Mouse (Mus musculus): ENCODE measurements around the gene Rai1. TPM values are rescaled to one million over a fixed set of nuclear protein-coding genes. Genes with fewer than 3 reads are reported as not detected.
A peak's percentile ranks its signal among the peaks of the same experiment; 100 is the strongest.

Gene Rai1
- total and polyA plus RNA-seq, 3 experiments = 6.6 to 22.6 (median 15.4) TPM

GRCm38 (mm10) chr11:60084589-60084988, 20.2 kb upstream of the Rai1 start (continued):
- TF ChIP-seq HCFC1 (IDR thresholded peaks at IDR 0.05; ENCODE audit: low read depth, low read length) = no peak
- TF ChIP-seq MXI1 (IDR thresholded peaks at IDR 0.05; ENCODE audit: low read depth, low read length) = no peak
- peak; percentile 27; the same call in 1 of the 2 replicates for TF ChIP-seq NELFE (IDR thresholded peaks at IDR 0.05; ENCODE audit: low read depth, low read length)
- no peak for TF ChIP-seq POLR2AphosphoS2 (IDR thresholded peaks at IDR 0.05; ENCODE audit: low read depth, low read length)

- Histone ChIP-seq H3K27ac (ENCODE audit: insufficient read depth, low read depth) (no peak overlapping the region), H3K27me3 (replicated peaks) (no peaks in the 10 kb centered on the region), H3K4me3 (replicated peaks in 1 of 3; ENCODE audit: low read depth in 2 of 3, low read length in 2 of 3, poor library complexity in 1 of 3) (no peak overlapping the region), H3K79me2 (replicated peaks; ENCODE audit: control insufficient read depth, extremely low read depth, insufficient read depth, poor library complexity, severe bottlenecking) (no peaks in the 10 kb centered on the region), H3K9ac (ENCODE audit: insufficient read depth, low read depth) (no peak overlapping the region), H3K4me1 (ENCODE audit: control insufficient read depth in 1 of 2, insufficient read depth in 2 of 2) (peaks cover 3 to 14% of the 10 kb centered on the region in 2 experiments; a peak in 2 of 4 replicates), H3K4me2 (ENCODE audit: insufficient read depth, low read depth, poor library complexity, severe bottlenecking) (no peak overlapping the region), H3K9me3 (replicated peaks; ENCODE audit: low read length) (peaks cover 2% of the 10 kb centered on the region), H3K36me3 (replicated peaks in 1 of 2; ENCODE audit: control insufficient read depth in 1 of 2, insufficient read depth in 1 of 2, low read length in 1 of 2) (no peaks in the 10 kb centered on the region)
- dilution Hi-C loops (cut with MboI; ENCODE audit: extremely low pct_ligation_motif_present, extremely low pct_unique_long_range_greater_than_20kb, low sequenced_read_pairs) (no loop called here), in situ Hi-C loops (cut with MboI; ENCODE audit: low pct_ligation_motif_present, low pct_unique_long_range_greater_than_20kb, low sequenced_read_pairs) (loop anchor here (25.0 kb wide), 1 partner anchor 326 kb away; the partner anchor contains the start of genes Atpaf2 and Gid4)
- TF ChIP-seq ETS1 (conservative IDR thresholded peaks at IDR 0.05; ENCODE audit: low read depth, low read length) (no peak), MAZ (IDR thresholded peaks at IDR 0.05; ENCODE audit: low read depth, low read length) (no peak), ZKSCAN1 (IDR thresholded peaks at IDR 0.05; ENCODE audit: borderline replicate concordance, low read depth, low read length) (no peak), SIN3A (IDR thresholded peaks at IDR 0.05; ENCODE audit: low read length) (no peak), RAD21 (IDR thresholded peaks at IDR 0.05; ENCODE audit: low read depth, low read length) (no peak), CHD2 (IDR thresholded peaks at IDR 0.05; ENCODE audit: low read length) (no peak), CTCF (conservative IDR thresholded peaks at IDR 0.05 in 1 of 2, IDR thresholded peaks at IDR 0.05 in 1 of 2; ENCODE audit: low read depth in 2 of 2, low read length in 2 of 2) (no peak), ZMIZ1 (IDR thresholded peaks at IDR 0.05; ENCODE audit: low read depth, low read length) (no peak), SMC3 (IDR thresholded peaks at IDR 0.05; ENCODE audit: low read depth, low read length) (no peak), HCFC1 (IDR thresholded peaks at IDR 0.05; ENCODE audit: low read depth, low read length) (no peak), GABPA (IDR thresholded peaks at IDR 0.05; ENCODE audit: insufficient replicate concordance, low read depth, low read length) (no peak), MYC (IDR thresholded peaks at IDR 0.05; ENCODE audit: low read depth, low read length) (no peak), MEF2A (IDR thresholded peaks at IDR 0.05; ENCODE audit: borderline replicate concordance, low read depth, low read length) (no peak), PAX5 (IDR thresholded peaks at IDR 0.05; ENCODE audit: low read length) (no peak), KAT2A (IDR thresholded peaks at IDR 0.05; ENCODE audit: insufficient replicate concordance, low read length) (no peak), TCF12 (IDR thresholded peaks at IDR 0.05; ENCODE audit: low read depth, low read length) (no peak), USF1 (IDR thresholded peaks at IDR 0.05; ENCODE audit: low read depth, low read length) (no peak), UBTF (IDR thresholded peaks at IDR 0.05; ENCODE audit: low read depth, low read length) (no peak), NRF1 (IDR thresholded peaks at IDR 0.05; ENCODE audit: low read depth, low read length) (no peak), EP300 (IDR thresholded peaks at IDR 0.05; ENCODE audit: low read length) (no peak)
- DNase-seq (ENCODE audit: extremely low read depth) = no peak
These were observed 18.1 kb upstream of the Rai1 start for GRCm38 (mm10) chr11:60086676-60087075.

All from CH12.LX (cell line).